Mouse (Mus musculus) heart, embryonic 11.5 days (tissue): ENCODE data around the gene Timm9. TPM values are rescaled to one million over a fixed set of nuclear protein-coding genes. Genes with fewer than 3 reads are reported as not detected.
A peak's percentile ranks its signal among the peaks of the same experiment; 100 is the strongest.

Experiments
- ATAC-seq: fragments of 200-750 bp; cut with Nextera tagmentation; replicated peaks from 2 replicates; pipeline ENCODE4 v1.8.0; 2017; ENCODE audit warnings: moderate library complexity; ENCODE audit not compliant: insufficient number of reproducible peaks, low FRiP score, low TSS enrichment
- H3K27ac ChIP-seq: fragments of 300-500 bp; sonication (generic); 2 replicates; pipeline ENCODE4 v1.5.1; 2014; ENCODE audit warnings: mild to moderate bottlenecking, low read depth, low read length
- H3K27me3 ChIP-seq: fragments of 300-500 bp; sonication (generic); 2 replicates; pipeline ENCODE4 v1.6.1; 2014; ENCODE audit warnings: mild to moderate bottlenecking, low read length, mixed read lengths; ENCODE audit not compliant: control insufficient read depth, insufficient read depth
- H3K36me3 ChIP-seq: fragments of 300-500 bp; sonication (generic); 2 replicates; pipeline ENCODE4 v1.6.1; 2014; ENCODE audit warnings: mild to moderate bottlenecking, low read length, moderate library complexity, mixed read lengths; ENCODE audit not compliant: control insufficient read depth, insufficient read depth
- H3K4me1 ChIP-seq: fragments of 300-500 bp; sonication (generic); 2 replicates; pipeline ENCODE4 v1.6.1; 2014; ENCODE audit warnings: low read length; ENCODE audit not compliant: control insufficient read depth, insufficient read depth
- H3K4me2 ChIP-seq: fragments of 300-500 bp; sonication (generic); 2 replicates; pipeline ENCODE4 v1.6.1; 2014; ENCODE audit warnings: mild to moderate bottlenecking, moderate library complexity
- H3K4me3 ChIP-seq: fragments of 300-500 bp; sonication (generic); 2 replicates; pipeline ENCODE4 v1.5.1; 2014; ENCODE audit warnings: low read depth, low read length
- H3K9ac ChIP-seq: fragments of 300-500 bp; sonication (generic); 2 replicates; pipeline ENCODE4 v1.6.1; 2014; ENCODE audit warnings: mild to moderate bottlenecking, low read depth, low read length, moderate library complexity
- H3K9me3 ChIP-seq: fragments of 300-500 bp; sonication (generic); replicated peaks from 2 replicates; pipeline ENCODE4 v1.6.1; 2016; ENCODE audit warnings: low read length; ENCODE audit not compliant: control insufficient read depth
- WGBS: fragments of 180-500 bp; shearing (Covaris S2); extraction: QIAGEN DNeasy Blood & Tissue Kit; methylation state at CpG from one replicate; pipeline ENCODE4 v1.1.7; 2014; ENCODE audit not compliant: insufficient replicate concordance; 5-methylcytosine and 5-hydroxymethylcytosine counted together
- polyA plus RNA-seq: library from polyadenylated mRNA; unstranded; fragments of >200 nt; fragmentation: Nextera tagmentation; extraction: Ambion mirVana; gene quantifications from 2 replicates; pipeline ENCODE4 v1.2.1, GENCODE M21; 2014

The Timm9 gene
- 107 and 118 TPM in 2 replicates for polyA plus RNA-seq

DNA sequence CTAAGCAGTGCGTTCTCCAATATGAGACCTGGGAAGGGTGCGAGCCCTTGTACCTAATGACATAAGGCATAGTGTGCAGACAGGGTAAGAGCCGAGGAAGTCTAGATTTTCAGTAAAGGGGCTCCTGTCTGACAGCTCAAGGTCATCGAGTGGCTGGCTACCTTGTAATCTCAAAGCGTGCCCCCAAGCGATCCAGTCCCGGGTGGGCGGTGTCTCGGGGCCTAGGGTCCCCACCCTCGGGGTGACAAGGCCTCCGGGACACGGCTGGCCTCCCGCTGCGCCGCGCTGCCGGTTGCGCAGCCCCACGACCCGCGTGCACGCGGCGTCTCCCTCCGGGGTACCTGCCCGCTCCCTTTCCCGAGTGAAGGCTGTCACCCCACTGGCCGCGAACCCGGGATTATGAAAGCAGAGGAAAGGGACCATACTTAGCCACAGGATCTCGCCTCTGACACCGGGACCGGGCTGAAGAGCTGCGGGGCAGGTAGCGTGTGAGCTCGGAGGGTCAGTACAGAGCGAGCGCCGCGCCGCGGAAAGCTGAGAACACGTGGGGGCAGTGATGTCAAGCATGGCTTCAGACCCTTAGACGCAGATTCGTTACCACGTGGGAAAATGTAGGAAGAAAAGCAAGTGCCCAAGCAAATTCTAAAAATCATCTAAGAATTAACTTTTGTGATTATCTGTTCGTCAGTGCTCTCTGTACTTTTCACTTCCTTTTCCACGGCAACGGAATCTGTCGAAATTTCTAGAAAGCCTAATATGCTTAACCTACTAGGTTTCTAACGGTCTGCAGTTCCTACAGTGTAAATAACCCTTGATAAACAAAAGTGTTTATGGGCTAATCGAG is at the start of gene Timm9, which contains the start of gene 2700049A03Rik:
Gene Timm9 (minus strand): TSS at position 555 of the 844 bp plus-strand sequence.
Gene 2700049A03Rik (plus strand): TSS at position 719 of the 844 bp plus-strand sequence.
- Histone ChIP-seq H3K27me3 (no peaks in the 10 kb centered on the region), H3K9me3 (no peaks in the 10 kb centered on the region), H3K27ac (peak within 1 kb of the TSS; percentile 80), H3K4me3 (peak within 1 kb of the TSS; percentile 98), H3K36me3 (peaks cover 19% of the 10 kb centered on the region), H3K4me2 (peak within 1 kb of the TSS; percentile 92), H3K4me1 (peaks cover 6% of the 10 kb centered on the region; the same call in 1 of the 2 replicates), H3K9ac (peak within 1 kb of the TSS; percentile 96)
- 1% methylated on average over 49 of the region's 52 CpGs for WGBS
- ATAC-seq: peak; percentile 82

DNA sequence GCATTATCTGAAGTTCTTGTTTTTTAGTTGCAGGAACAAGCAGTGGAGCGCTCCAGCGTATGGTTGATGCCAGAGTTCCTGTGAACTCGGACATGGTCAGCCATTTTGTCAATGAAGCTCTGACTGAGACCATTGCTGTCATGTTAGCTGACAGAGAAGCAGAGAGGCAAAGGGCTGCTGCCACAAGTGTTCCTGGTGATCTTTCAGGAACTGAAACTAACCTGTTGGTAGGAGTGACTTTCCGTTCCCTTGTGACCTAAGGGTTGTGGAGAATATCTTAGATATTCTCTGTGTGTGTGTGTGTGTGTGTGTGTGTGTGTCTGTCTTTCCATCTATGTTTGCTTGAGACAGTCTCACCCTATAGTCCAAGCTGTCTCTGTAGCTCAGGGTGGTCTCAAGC is 47.9 kb upstream of the Timm9 start:
- H3K9me3 ChIP-seq: no peaks in the 10 kb centered on the region
- 93% methylated on average over 4 of the region's 4 CpGs for WGBS
- no peak overlapping the region for H3K27ac ChIP-seq
- H3K27me3 ChIP-seq: no peaks in the 10 kb centered on the region
- peaks cover 30% of the 10 kb centered on the region for H3K36me3 ChIP-seq
- no peak overlapping the region for H3K9ac ChIP-seq
- no peak for ATAC-seq
- no peak overlapping the region for H3K4me3 ChIP-seq
- no peak overlapping the region for H3K4me2 ChIP-seq
- H3K4me1 ChIP-seq: no peaks in the 10 kb centered on the region

DNA sequence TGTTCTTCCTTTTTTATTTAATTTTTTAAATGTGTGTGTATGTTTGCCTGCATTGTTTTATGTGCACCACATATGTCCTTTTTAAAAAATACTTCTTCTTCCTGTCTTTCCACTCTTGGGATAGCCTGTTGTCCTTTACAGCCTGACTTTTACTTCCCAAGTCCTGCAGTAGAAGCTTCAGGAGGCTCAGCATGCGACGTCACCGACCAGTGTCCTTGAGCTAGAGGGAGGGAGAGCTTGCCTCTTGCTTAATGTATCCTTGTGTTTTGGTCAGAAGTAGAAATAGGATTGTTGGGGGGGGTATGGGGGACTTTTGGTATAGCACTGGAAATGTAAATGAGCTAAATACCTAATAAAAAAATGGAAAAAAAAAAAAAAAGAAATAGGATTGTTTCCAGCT is 47.3 kb upstream of the Timm9 start:
- no peak overlapping the region for H3K4me2 ChIP-seq
- no peaks in the 10 kb centered on the region for H3K9me3 ChIP-seq
- H3K36me3 ChIP-seq: peaks cover 26% of the 10 kb centered on the region
- H3K9ac ChIP-seq: no peak overlapping the region
- no peak for ATAC-seq
- H3K27ac ChIP-seq: no peak overlapping the region
- no peaks in the 10 kb centered on the region for H3K4me1 ChIP-seq
- 88% methylated on average over 3 of the region's 3 CpGs for WGBS
- no peaks in the 10 kb centered on the region for H3K27me3 ChIP-seq
- no peak overlapping the region for H3K4me3 ChIP-seq

DNA sequence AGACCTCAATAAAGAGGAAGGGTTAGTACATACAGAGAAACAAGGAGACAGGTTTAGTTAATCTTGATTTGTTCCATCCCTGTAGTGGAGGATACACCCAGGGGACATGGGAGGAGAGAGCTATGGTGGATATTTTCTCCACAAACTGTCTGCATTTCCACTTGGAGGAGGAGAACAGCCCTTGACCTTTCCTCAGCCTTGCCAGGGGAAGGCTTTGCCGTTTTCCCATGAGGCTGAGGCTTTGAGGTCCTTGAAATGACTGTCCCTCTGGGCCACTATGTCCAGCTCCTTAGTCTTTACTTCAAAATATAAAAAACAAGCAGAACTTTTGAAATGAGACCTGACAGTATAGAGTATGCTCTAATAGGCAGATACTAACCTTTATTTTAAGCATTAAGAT is 33.4 kb upstream of the Timm9 start:
- Histone ChIP-seq H3K27ac (no peak overlapping the region), H3K9me3 (no peaks in the 10 kb centered on the region), H3K36me3 (peaks cover 22% of the 10 kb centered on the region), H3K27me3 (no peaks in the 10 kb centered on the region), H3K9ac (no peak overlapping the region), H3K4me3 (no peak overlapping the region), H3K4me1 (no peaks in the 10 kb centered on the region), H3K4me2 (no peak overlapping the region)
- no peak for ATAC-seq
- 81% methylated on average over 1 of the region's 1 CpGs for WGBS

DNA sequence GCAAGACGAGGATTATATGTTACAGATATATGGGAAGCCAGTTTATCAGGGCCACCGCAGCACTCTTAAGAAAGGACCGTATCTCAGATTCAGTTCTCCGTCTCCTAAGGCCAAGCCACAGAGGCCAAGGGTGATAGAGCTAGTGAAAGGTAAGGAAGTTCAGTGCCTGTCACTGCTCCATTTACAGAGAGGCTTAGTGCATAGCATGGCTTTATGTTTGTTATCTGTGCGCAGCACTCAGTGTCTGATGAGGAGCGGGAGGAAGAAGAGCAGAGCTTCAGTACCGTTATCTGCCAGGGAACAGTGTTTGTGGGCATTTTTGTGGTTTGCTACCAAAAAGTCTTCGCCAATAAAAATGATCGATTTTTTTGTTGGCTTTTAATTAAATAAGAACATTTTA is 27.9 kb upstream of the Timm9 start:
- WGBS: 76% methylated on average over 9 of the region's 9 CpGs
- Histone ChIP-seq H3K9me3 (no peaks in the 10 kb centered on the region), H3K9ac (no peak overlapping the region), H3K4me2 (no peak overlapping the region), H3K4me3 (no peak overlapping the region), H3K27me3 (no peaks in the 10 kb centered on the region), H3K36me3 (peaks cover 39% of the 10 kb centered on the region), H3K27ac (no peak overlapping the region), H3K4me1 (no peaks in the 10 kb centered on the region)
- ATAC-seq: no peak

DNA sequence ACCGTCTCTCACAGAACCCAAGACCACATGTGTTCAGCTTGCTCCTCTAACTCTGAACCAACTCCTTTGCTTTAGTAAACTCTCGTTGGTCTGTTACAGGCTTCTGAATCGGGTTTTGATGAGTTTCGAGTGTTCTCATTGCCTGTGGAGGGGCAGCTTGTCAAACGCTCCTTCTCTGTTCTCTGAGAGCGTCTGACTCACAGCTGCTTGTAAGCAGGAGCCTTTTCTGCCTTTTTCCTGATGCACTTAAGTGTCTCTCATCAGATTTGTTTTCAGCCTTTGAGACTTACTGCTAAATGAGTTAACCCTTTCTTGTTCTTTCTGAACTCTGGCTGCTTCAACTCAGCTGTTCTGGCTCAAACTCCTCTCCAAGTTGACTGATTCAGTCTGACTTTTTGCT is 21.5 kb upstream of the Timm9 start:
- peaks cover 37% of the 10 kb centered on the region for H3K36me3 ChIP-seq
- no peak overlapping the region for H3K27ac ChIP-seq
- H3K4me3 ChIP-seq: no peak overlapping the region
- no peak overlapping the region for H3K9ac ChIP-seq
- H3K9me3 ChIP-seq: no peaks in the 10 kb centered on the region
- H3K27me3 ChIP-seq: no peaks in the 10 kb centered on the region
- no peak overlapping the region for H3K4me2 ChIP-seq
- no peaks in the 10 kb centered on the region for H3K4me1 ChIP-seq
- 84% methylated on average over 6 of the region's 6 CpGs for WGBS
- no peak for ATAC-seq

DNA sequence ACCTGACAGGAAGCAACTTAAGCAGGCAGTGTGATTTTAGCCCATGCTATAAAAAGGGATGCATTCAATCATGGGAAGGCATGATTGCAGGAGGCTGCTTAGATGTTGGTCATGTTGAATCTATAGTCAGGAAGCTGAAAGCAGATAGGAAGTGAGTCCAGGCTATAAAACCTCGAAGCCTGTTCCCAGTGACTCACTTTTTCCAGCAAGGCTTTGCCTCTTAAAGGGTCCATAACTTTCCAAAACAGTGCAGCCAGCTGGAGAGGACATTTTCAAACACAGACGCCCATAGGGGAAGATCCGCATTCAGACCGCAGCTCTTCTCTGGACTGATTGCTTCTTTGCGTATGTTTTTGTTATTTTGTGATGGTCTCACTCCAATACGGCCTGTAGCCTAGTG is 18.5 kb upstream of the Timm9 start:
- Histone ChIP-seq H3K36me3 (peaks cover 26% of the 10 kb centered on the region), H3K27me3 (no peaks in the 10 kb centered on the region), H3K9me3 (no peaks in the 10 kb centered on the region), H3K27ac (no peak overlapping the region), H3K4me1 (no peaks in the 10 kb centered on the region), H3K4me3 (no peak overlapping the region), H3K4me2 (no peak overlapping the region), H3K9ac (no peak overlapping the region)
- ATAC-seq: no peak
- 88% methylated on average over 6 of the region's 6 CpGs for WGBS

DNA sequence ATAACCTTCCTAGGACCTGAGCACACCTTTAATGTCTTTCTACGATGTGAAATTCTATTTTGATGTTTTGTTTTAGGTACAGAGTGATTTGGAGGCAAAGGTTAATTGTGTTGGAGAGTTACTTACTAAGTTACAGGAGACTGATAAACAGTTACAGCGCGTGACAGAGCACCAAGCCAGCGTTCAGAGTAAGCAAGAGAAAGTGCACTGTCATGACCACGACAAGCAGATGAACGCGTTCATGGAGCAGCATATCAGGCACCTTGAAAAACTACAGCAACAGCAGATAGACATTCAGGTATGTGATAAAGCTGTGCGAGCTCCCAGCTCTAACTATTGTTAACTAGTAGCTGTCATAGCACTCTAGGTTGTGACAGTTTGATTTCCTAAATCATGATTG is 13.7 kb upstream of the Timm9 start:
- H3K4me1 ChIP-seq: no peaks in the 10 kb centered on the region
- WGBS: 83% methylated on average over 8 of the region's 8 CpGs
- no peak for ATAC-seq
- H3K4me3 ChIP-seq: no peak overlapping the region
- no peaks in the 10 kb centered on the region for H3K9me3 ChIP-seq
- no peak overlapping the region for H3K27ac ChIP-seq
- peaks cover 21% of the 10 kb centered on the region for H3K36me3 ChIP-seq
- no peaks in the 10 kb centered on the region for H3K27me3 ChIP-seq
- no peak overlapping the region for H3K4me2 ChIP-seq
- H3K9ac ChIP-seq: no peak overlapping the region

DNA sequence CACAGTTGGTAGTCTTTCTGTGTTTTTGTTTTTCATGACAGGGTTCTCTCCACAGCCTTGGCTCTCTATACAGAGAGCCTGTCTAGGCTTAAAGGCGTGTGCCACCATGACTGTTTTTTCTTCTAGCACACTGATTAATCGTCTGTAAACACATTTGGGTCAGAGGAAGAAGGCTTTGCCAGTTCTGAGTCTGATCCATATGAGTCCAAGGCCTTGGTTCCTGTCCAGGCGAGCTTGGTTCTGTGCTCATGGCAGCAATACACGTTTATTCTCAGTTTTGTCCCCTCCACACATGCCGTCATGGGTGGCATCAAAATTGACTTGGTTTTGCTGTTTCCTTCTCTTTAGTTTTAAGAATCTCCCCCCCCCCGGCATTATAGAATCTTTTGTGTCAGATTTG is 13.0 kb upstream of the Timm9 start:
- Histone ChIP-seq H3K9me3 (no peaks in the 10 kb centered on the region), H3K4me3 (no peak overlapping the region), H3K27ac (no peak overlapping the region), H3K36me3 (peaks cover 21% of the 10 kb centered on the region), H3K4me2 (no peak overlapping the region), H3K4me1 (no peaks in the 10 kb centered on the region), H3K27me3 (no peaks in the 10 kb centered on the region), H3K9ac (no peak overlapping the region)
- no peak for ATAC-seq
- 91% methylated on average over 6 of the region's 6 CpGs for WGBS
